Mouse (Mus musculus): ENCODE data around the gene Synrg.

Synrg gene

DNA sequence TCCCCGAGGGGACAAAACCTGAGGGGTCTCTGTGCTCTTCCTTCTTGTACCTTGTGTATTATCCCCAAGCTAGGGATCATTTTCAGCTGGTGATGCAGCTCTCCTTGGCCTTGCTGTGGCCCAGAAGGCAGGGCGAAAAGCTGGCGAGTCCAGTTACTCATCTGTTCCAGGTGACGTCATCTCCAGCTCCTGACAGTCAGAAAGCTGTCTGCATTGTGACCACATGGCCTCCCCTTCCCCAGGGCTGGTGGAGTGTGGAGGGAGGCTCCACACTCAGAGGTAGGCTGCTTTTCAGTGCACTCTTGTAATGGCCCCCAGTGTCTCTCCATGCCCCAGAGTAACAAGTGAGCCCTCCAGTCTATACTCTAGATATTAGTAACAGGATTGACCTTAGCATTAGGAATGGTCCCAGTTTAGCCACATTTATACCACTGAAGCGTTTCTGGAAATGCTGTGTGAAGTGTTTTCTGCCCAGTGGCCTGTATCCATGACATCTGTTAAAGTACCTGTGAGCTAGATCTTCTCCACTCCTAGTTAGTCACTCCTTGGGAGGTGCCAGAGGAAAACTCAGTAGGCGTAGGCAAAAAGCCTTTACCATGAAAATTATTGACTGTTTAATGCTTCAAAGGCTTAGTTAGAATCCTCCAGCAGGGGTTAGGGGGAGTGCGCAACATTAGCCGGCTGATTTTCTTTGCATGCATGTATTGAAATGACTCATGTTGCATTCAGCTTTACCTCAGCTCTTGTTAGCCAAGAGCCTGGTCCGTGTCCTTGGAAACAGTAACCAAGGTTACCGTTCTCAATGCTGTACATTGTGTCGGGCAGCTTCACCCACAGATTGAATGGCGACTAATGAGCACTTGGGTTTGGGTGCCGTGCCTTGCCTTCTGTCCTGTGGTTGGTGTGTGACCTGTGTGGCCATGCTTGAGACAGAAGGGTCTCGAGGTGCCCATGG lies 78.9 kb downstream of the Synrg start:
- H3K36me3 ChIP-seq (ENCODE audit: control insufficient read depth, insufficient read depth, low read length, poor library complexity, severe bottlenecking): peaks cover 7% of the 10 kb centered on the region
- no peaks in the 10 kb centered on the region for H3K27me3 ChIP-seq (ENCODE audit: control insufficient read depth, insufficient read depth, low read length, poor library complexity, severe bottlenecking)
- no peak for DNase-seq (ENCODE audit: low read depth, low spot score)

DNA sequence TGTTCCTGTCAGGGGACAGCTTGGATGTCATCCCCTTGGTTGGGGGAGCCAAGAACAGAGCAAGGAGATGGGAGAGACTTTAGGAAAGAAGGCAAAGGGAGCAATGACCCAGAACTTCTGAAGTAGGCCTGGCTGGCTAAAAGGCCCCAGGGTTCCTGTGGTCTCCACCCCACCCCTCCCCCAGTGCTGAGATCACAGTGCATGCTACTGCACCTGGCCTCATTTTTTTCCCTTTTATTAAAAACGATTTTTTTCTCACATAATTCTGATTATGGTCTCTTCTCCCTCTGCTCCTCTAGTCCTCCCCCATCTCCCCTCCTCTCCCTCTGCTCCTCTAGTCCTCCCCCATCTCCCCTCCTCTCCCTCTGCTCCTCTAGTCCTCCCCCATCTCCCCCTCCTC lies 80.8 kb downstream of the Synrg start:
- H3K27me3 ChIP-seq (ENCODE audit: control insufficient read depth, insufficient read depth, low read length, poor library complexity, severe bottlenecking): no peaks in the 10 kb centered on the region
- DNase-seq (ENCODE audit: low read depth, low spot score): no peak
- H3K36me3 ChIP-seq (ENCODE audit: control insufficient read depth, insufficient read depth, low read length, poor library complexity, severe bottlenecking): peaks cover 6% of the 10 kb centered on the region

DNA sequence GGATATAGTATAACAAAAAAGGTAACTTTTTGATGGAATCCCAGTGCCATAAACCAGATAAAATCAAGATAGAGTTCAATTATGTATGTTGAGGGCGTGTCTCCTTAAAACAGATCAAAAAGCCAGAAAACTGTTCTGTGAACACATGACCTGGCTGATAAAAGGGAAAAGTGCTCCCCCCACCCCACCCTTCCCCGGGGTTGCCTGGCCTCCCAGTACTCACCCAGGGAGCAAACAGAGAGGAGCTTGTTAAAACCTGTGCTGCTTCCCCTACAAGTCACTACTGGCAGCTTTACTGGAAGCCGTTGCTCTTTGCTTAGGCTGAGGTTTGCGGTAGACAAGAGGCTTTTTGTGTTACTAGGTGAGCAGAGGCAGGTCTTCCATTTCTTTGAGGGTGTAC lies 83.0 kb downstream of the Synrg start:
- Histone ChIP-seq H3K27me3 (ENCODE audit: control insufficient read depth, insufficient read depth, low read length, poor library complexity, severe bottlenecking) (no peaks in the 10 kb centered on the region), H3K36me3 (ENCODE audit: control insufficient read depth, insufficient read depth, low read length, poor library complexity, severe bottlenecking) (peaks cover 2% of the 10 kb centered on the region; the same call in 1 of the 2 replicates)
- no peak for DNase-seq (ENCODE audit: low read depth, low spot score)

DNA sequence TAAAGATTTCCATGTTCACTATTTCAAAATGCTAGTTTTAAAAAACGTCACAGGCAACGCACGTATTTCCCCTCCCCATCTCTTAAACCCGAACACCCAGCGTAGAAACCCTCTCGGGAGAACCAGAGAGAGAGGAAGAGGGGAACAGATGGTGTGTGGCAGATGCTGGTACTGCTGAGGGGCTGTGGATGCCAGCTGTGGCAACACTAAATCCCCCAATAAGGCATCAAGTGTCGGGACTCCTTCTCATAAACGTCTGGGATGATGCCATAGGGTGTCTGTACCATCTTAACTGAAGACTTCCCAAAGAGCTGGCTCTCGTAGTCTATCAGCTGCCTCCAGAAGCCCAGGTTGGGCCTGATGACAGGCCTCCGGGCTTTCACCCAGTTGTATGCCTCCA lies 84.2 kb downstream of the Synrg start:
- DNase-seq (ENCODE audit: low read depth, low spot score): no peak
- Histone ChIP-seq H3K36me3 (ENCODE audit: control insufficient read depth, insufficient read depth, low read length, poor library complexity, severe bottlenecking) (no peaks in the 10 kb centered on the region; the same call in 1 of the 2 replicates), H3K27me3 (ENCODE audit: control insufficient read depth, insufficient read depth, low read length, poor library complexity, severe bottlenecking) (no peaks in the 10 kb centered on the region)

DNA sequence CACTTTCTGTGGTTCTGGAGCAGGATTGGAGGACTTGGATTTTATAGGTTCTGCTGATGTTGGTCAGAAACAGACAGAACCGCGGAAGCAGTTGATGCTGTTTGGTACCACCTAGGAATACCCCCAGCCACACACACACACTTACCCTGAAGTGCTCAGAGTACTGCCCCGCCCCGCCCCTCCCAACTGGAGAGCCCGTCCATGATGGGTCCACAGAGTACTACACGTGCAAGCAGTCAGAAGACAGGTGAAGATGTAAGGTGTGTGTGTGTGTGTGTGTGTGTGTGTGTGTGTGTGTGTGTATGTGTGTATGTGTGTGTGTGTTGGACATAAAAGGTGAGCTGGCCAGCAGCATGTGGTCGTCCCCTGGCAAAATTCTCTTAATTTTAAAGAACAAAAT lies 88.8 kb downstream of the Synrg start:
- DNase-seq (ENCODE audit: low read depth, low spot score): no peak
- H3K27me3 ChIP-seq (ENCODE audit: control insufficient read depth, insufficient read depth, low read length, poor library complexity, severe bottlenecking): no peaks in the 10 kb centered on the region
- no peaks in the 10 kb centered on the region for H3K36me3 ChIP-seq (ENCODE audit: control insufficient read depth, insufficient read depth, low read length, poor library complexity, severe bottlenecking)

DNA sequence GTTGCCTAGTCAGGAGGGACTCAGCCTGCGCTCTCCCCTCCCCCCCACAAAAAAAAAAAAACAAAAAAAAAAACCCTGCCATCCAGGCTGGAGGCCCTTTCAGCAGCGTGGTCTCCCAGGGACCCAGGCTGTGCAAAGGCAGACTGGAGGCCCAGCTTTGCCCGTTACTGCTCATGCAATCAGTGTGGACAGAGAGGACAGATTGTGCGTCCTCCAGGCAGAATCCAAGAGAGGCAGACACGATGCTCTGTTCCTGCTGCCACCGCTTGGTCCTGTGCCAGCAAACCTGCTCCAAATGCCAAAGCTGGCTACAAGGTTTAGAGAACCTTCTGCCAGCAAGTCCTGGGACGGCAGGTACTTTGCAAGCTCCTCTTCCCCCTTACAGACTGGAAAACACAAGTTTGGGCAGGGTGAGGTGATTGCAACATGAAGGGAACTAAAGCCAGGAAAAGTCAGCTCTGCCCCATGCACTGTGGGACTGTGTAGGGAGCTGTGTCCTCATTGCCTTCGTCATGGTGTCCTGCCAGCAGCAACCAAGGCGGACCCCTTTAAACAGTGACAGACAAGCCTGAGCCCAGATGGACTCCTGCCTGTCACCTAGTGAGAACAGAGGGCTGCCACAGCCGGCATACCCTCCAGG lies 89.4 kb downstream of the Synrg start:
- no peak for DNase-seq (ENCODE audit: low read depth, low spot score)
- no peaks in the 10 kb centered on the region for H3K36me3 ChIP-seq (ENCODE audit: control insufficient read depth, insufficient read depth, low read length, poor library complexity, severe bottlenecking)
- no peaks in the 10 kb centered on the region for H3K27me3 ChIP-seq (ENCODE audit: control insufficient read depth, insufficient read depth, low read length, poor library complexity, severe bottlenecking)

DNA sequence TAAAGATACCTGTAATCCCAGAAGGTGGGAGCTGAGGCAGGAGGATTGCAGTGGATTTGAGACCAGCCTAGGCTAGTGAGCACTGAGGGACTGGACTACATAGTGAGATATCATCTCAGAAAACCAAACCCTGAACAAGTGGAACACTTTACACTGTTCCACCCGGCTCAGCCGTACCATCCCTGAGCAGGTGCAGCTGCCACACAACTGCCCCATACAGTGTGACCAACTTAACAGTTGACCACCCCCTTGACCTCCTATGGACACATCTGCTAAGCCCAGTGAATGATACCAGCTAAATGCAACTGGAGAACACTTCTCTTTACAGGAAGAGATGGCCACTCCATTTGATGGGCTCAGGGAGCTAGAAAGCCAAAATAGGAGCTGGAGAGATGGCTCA lies 93.2 kb downstream of the Synrg start:
- Histone ChIP-seq H3K36me3 (ENCODE audit: control insufficient read depth, insufficient read depth, low read length, poor library complexity, severe bottlenecking) (no peaks in the 10 kb centered on the region), H3K27me3 (ENCODE audit: control insufficient read depth, insufficient read depth, low read length, poor library complexity, severe bottlenecking) (no peaks in the 10 kb centered on the region)
- DNase-seq (ENCODE audit: low read depth, low spot score): no peak

DNA sequence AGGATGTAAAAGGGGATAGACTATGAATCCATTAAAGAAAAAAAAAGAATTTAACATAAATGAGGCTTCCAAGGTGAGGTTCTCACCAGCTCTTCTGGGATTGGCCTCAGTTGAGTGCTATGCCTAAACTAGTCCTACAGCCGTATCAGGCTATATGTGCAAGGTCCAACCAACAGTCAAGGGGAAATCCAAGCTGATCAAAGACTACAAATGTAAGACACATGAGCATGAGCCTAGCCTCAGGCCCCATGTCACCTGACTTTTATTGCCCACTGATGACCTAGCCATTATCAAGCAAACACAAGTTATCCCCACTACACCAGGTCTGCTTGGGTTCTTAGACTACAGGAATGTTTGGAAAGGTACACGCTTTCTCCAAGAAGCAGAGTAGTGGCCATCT lies 95.6 kb downstream of the Synrg start:
- no peaks in the 10 kb centered on the region for H3K27me3 ChIP-seq (ENCODE audit: control insufficient read depth, insufficient read depth, low read length, poor library complexity, severe bottlenecking)
- no peaks in the 10 kb centered on the region for H3K36me3 ChIP-seq (ENCODE audit: control insufficient read depth, insufficient read depth, low read length, poor library complexity, severe bottlenecking)
- DNase-seq (ENCODE audit: low read depth, low spot score): no peak

DNA sequence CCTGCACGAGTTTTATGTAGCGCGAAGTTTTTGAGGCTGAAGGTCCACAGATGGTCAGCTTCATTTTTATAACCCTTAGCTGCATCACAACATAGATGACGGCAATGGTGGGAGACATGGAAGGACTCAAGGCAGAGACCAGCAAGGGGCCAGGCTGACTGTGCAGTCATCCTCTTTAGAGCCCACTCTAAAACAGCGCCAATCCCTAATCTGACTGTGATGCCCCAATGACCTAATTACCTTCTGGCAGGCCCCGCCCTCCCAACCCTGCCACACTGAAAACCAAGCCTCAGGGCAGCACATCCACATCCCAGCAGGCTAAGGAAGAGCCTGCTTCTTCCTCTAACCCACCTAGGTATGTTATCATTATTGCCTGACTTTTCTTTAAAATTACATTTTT lies 96.4 kb downstream of the Synrg start:
- no peaks in the 10 kb centered on the region for H3K27me3 ChIP-seq (ENCODE audit: control insufficient read depth, insufficient read depth, low read length, poor library complexity, severe bottlenecking)
- no peak for DNase-seq (ENCODE audit: low read depth, low spot score)
- no peaks in the 10 kb centered on the region for H3K36me3 ChIP-seq (ENCODE audit: control insufficient read depth, insufficient read depth, low read length, poor library complexity, severe bottlenecking)

DNA sequence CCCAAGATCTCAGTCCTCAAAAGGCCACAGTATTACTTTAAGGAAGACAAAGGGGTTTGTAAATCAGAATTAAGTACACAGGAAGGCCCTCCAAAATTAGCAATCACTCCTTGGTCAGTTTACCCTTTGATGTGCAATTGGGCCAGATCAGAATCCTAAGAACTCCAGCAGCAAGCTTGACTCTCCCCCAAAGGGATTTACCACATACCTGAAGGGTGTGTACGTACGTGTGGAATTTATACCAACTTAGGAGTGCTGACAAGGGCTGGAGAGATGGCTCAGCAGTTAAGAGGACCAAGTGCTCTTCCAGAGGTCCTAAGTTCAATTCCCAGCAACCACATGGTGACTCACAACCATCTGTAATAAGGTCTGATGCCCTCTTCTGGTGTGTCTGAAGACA lies 97.7 kb downstream of the Synrg start:
- DNase-seq (ENCODE audit: low read depth, low spot score): no peak
- no peaks in the 10 kb centered on the region for H3K27me3 ChIP-seq (ENCODE audit: control insufficient read depth, insufficient read depth, low read length, poor library complexity, severe bottlenecking)
- no peaks in the 10 kb centered on the region for H3K36me3 ChIP-seq (ENCODE audit: control insufficient read depth, insufficient read depth, low read length, poor library complexity, severe bottlenecking)

DNA sequence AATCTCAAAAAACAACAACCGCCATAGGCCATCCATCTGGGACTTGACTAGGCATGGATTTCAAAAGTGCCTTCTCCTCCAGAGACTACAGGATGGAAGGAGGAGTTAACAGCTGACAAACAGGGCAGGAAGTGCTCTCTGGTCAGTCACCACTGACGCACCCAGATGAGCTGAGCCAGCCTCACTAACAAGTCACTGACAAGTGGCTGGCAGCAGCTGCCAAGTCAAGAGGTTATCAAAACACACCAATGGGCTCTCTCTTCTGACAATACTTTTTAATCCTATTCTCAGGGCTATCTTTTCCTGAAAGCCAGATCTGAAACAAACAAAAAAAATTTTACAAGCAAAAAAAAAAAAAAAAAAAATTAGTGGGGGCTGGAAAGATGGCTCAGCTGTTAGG lies 98.6 kb downstream of the Synrg start:
- H3K36me3 ChIP-seq (ENCODE audit: control insufficient read depth, insufficient read depth, low read length, poor library complexity, severe bottlenecking): no peaks in the 10 kb centered on the region
- H3K27me3 ChIP-seq (ENCODE audit: control insufficient read depth, insufficient read depth, low read length, poor library complexity, severe bottlenecking): no peaks in the 10 kb centered on the region
- DNase-seq (ENCODE audit: low read depth, low spot score): no peak

DNA sequence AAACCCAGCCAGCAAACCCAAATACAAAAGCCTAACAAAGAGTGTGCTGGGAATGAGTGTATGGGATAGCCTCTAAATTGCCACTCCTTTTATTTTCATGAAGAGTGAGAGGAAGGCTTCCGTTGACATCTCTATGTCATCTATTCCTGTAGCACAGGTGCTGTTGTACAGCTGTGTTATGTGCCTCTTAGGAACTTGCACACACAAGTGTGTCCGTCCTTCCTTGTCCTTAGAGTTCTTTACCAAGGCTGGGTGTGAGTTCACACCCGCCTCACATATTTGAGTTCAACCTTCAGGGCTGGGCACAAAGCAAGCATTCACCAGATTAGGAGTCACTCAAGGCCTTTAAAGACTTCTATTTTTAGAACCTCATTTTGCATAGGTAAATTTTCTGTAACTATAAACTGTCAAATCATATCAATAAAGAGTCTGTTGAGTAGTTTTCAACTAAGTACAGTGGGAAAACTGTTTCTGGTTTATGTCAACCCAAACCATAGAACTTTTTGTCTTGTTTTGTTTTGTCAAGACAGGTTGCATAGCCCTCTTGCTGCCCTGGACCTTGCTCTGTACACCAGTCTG lies 99.5 kb downstream of the Synrg start:
- no peaks in the 10 kb centered on the region for H3K36me3 ChIP-seq (ENCODE audit: control insufficient read depth, insufficient read depth, low read length, poor library complexity, severe bottlenecking)
- DNase-seq (ENCODE audit: low read depth, low spot score): no peak
- H3K27me3 ChIP-seq (ENCODE audit: control insufficient read depth, insufficient read depth, low read length, poor library complexity, severe bottlenecking): no peaks in the 10 kb centered on the region

DNA sequence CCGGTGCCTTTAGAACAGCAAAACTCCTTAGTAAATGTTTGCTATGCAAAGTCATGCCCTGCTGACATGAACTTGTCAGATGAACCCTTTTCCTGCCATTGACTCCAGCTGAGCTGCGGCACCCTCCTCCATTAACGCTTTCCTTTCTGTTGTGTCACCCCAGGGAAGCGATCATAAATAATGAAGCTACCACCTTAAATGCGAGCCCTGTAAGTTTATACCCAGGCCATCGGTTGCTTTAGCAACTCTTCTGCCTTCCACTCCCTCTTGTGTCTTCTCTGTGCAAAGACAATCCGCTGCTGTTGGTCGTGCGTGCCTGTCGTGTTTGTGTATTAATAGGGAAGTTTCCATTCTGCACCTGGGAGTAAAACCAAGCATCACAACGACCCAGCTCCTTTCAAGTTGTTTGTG lies 101.8 kb downstream of the Synrg start:
- H3K36me3 ChIP-seq (ENCODE audit: control insufficient read depth, insufficient read depth, low read length, poor library complexity, severe bottlenecking): no peaks in the 10 kb centered on the region
- peak; percentile 45 for DNase-seq (ENCODE audit: low read depth, low spot score)
- no peaks in the 10 kb centered on the region; the same call in 1 of the 2 replicates for H3K27me3 ChIP-seq (ENCODE audit: control insufficient read depth, insufficient read depth, low read length, poor library complexity, severe bottlenecking)

DNA sequence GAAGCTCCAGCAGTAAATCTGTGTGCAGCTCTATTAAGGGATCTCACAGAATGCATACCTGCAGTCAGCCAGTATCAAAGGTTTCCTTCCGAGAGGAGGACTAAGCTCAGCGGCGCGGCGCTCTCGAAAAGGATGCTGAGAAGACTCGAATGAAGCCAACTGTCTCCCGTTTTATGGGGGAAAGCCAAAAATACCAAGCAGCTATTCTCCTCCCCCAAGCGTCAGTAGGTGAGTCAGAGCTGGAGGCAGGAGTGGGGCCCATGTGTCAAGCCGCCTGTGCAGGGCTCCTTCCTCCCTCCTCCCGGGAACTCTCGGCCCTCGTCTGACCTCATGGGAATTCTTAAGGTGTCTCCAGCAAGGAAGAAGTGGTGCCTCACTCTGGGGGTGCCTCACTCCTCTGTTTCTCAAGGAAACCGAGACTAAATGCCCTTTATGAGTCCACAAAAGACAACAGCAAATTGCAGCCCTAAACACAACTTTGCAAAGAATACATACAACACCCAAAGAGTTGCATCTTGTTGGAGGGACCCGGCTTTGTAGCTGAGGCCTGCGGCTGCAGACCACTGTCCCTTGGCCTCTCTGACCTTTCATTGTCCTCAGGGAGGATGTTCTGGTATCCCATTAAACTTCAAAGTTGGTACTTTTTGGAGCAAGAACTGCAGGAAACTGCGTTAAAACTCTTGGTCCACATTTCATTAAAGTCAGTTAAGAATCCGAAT lies 102.9 kb downstream of the Synrg start:
- Histone ChIP-seq H3K27me3 (ENCODE audit: control insufficient read depth, insufficient read depth, low read length, poor library complexity, severe bottlenecking) (no peaks in the 10 kb centered on the region; the same call in 1 of the 2 replicates), H3K36me3 (ENCODE audit: control insufficient read depth, insufficient read depth, low read length, poor library complexity, severe bottlenecking) (no peaks in the 10 kb centered on the region)
- DNase-seq (ENCODE audit: low read depth, low spot score): peak; percentile 24

All from splenic B cell, adult 2 months (primary cell).